Mouse (Mus musculus) liver, adult 2 months (tissue): ENCODE results near the gene Hhat.

Experiments
- CTCF ChIP-seq: fragments of 200-500 bp; IDR thresholded peaks from 2 replicates; pipeline ENCODE4 v1.5.1; 2011; ENCODE audit warnings: low read depth, low read length, control low read depth
- POLR2A ChIP-seq: fragments of 200-500 bp; IDR thresholded peaks from 2 replicates; pipeline ENCODE4 v1.6.1; 2011; ENCODE audit warnings: low read length, control low read depth; ENCODE audit not compliant: insufficient read depth; ENCODE audit errors: extremely low read depth

- TF ChIP-seq CTCF (no peak), POLR2A (no peak)
These were observed 280.9 kb downstream of the Hhat start for GRCm38 (mm10) chr1:192489908-192490825.
